Mouse (Mus musculus) cerebellum, adult (tissue): Measurements from ENCODE around the gene Mgat5.

Experiments used
- ATAC-seq: cut with Nextera tagmentation; 2 replicates; pipeline ENCODE4 v1.9.2; 2017; ENCODE audit warnings: mild to moderate bottlenecking, moderate library complexity, mixed read lengths; ENCODE audit not compliant: insufficient number of reproducible peaks, low FRiP score, low TSS enrichment

Mgat5 gene

GRCm38 (mm10) chr1:127302620-127303019, 97.8 kb downstream of the Mgat5 start:
- ATAC-seq = no peak

- ATAC-seq = no peak
These were observed 99.0 kb downstream of the Mgat5 start for GRCm38 (mm10) chr1:127303791-127304190.

GRCm38 (mm10) chr1:127304281-127304680, 99.5 kb downstream of the Mgat5 start:
- no peak for ATAC-seq

- ATAC-seq = no peak
These were observed 100.8 kb downstream of the Mgat5 start for GRCm38 (mm10) chr1:127305582-127305981.

GRCm38 (mm10) chr1:127306024-127306771, 101.4 kb downstream of the Mgat5 start:
- no peak for ATAC-seq

GRCm38 (mm10) chr1:127307361-127307760, 102.5 kb downstream of the Mgat5 start:
- no peak for ATAC-seq

GRCm38 (mm10) chr1:127308207-127308725, 103.5 kb downstream of the Mgat5 start:
- no peak for ATAC-seq

- ATAC-seq = no peak
These were observed 104.3 kb downstream of the Mgat5 start for GRCm38 (mm10) chr1:127308989-127309701.

- no peak for ATAC-seq
These were observed 105.2 kb downstream of the Mgat5 start for GRCm38 (mm10) chr1:127310011-127310410.

GRCm38 (mm10) chr1:127310703-127311102, 105.9 kb downstream of the Mgat5 start:
- ATAC-seq = no peak

GRCm38 (mm10) chr1:127313652-127314350, 109.0 kb downstream of the Mgat5 start:
- no peak for ATAC-seq

- no peak for ATAC-seq
These were observed 111.2 kb downstream of the Mgat5 start for GRCm38 (mm10) chr1:127315763-127316627.

GRCm38 (mm10) chr1:127316651-127317050, 111.8 kb downstream of the Mgat5 start:
- ATAC-seq = no peak

GRCm38 (mm10) chr1:127317541-127317940, 112.7 kb downstream of the Mgat5 start:
- no peak for ATAC-seq

GRCm38 (mm10) chr1:127318486-127318885, 113.7 kb downstream of the Mgat5 start:
- no peak for ATAC-seq

- no peak for ATAC-seq
These were observed 115.0 kb downstream of the Mgat5 start for GRCm38 (mm10) chr1:127319768-127320167.

GRCm38 (mm10) chr1:127320956-127321355, 116.1 kb downstream of the Mgat5 start:
- ATAC-seq = no peak

- no peak for ATAC-seq
These were observed 116.8 kb downstream of the Mgat5 start for GRCm38 (mm10) chr1:127321638-127322037.

GRCm38 (mm10) chr1:127322169-127322805, 117.5 kb downstream of the Mgat5 start:
- ATAC-seq = no peak
